Mouse (Mus musculus) lung, postnatal 36 days (tissue): ENCODE data around the gene Gm21970.
"Not testable (repeated sequence)": the region's sequence is repeated elsewhere in the genome, so short reads cannot be mapped to it uniquely, and the experiment has no call there.

Source experiments
- DNase-seq: peaks from one replicate; pipeline ENCODE4 v3.0.0; 2022; ENCODE audit warnings: mixed read lengths

Gene Gm21970

DNA sequence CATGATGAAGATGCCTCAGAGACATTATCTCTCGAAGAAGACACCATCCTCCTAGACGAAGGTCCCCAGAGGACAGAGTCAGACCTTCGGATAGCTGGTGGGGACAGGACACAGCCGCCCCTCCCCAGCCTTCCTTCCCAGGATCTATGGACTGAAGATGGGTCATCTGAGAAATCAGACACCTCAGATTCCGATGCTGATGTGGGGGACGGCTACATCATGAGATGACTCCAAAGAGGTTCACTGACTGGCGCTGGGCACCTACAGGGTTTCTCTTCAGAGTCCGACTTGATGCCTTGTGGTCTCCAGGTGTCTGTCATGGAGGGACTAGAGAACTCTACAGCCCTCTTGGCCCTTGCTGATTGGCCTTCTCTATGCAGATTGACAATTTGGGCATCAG lies 12.7 kb downstream of the Gm21970 start:
- DNase-seq = no peak

DNA sequence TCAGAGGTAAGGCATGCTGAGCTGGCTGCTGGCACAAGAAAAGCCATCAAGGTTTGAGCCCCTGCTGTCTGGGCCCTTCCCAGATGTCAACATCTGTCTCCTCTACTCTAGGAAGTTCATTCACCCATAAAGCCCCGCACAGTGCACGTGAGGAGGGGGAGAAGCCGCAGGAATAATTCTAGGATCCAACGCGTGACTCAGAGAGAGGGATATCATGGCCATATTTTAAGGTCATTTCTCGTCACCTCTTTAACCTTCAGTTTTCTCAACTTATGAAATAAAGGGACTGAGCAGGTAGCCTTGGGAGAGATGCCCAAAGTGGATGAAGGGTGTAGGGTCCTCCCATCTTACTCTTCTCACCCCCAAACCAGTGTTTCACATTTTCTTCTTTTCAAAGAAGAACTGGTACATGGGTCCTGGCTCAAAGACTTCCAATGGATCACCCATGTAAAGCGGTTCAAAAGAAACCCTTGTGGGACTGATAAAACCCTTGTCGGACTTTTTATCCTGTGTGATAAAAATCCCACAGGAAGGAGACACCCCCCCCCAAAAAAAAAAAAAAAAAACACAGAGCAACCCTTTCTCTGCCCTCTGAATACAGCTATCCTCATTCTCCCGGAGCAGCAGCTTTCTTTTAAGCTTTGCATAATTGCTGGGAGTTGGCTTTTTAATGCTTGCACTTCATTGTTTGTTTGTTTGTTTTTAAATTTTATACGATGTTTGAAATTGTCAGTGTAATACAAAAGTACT lies 13.5 kb downstream of the Gm21970 start:
- no peak for DNase-seq

DNA sequence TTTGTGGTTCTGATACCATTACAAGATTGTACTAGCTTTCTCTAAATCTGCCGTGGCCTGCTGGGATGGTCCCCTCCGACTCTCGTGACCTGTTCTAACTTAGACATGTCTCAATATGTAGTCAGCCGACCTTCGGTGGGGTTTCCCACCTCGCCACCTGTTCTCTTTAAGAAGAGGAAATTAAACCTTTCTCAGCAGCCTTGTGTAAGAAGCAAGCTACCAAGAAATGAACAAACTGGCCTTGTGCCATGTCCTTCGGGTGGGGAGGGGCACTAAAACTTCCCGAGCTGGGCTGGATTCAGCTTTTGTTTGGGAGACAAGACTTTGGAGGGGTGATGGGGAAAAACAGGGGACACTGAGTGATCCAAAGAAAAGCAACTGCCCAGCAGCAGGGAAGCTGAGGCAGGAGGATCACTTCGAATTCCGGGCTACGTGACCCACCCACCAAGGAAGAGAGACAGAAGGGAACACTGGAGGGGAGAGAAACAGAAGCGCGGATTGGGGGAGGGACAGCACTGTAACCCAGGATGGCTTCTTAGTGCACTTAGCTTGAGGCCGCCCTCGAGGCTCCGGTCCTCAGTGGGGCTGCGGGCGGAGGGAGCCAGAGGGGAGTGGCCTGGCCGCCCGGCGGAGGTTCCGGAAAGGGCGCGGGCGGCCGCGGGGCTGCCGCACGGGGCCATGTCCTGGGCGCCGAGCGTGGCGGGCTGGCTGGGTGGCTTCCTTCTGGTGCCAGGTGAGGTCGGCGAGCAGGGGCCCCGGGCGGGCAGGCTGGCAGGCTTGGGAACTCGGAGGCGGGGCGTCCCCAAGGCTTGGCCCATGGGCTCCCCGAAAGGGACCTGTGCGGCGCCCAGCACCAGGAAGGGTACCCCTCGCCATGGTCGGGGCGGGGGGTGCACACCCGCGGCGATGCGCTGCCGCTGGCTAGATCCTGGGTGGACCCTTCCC lies 14.4 kb downstream of the Gm21970 start, which contains the start of gene Il10rb:
TSS of gene Il10rb (plus strand) at position 525 of the 945 bp plus-strand sequence.
- DNase-seq = peak; percentile 84

DNA sequence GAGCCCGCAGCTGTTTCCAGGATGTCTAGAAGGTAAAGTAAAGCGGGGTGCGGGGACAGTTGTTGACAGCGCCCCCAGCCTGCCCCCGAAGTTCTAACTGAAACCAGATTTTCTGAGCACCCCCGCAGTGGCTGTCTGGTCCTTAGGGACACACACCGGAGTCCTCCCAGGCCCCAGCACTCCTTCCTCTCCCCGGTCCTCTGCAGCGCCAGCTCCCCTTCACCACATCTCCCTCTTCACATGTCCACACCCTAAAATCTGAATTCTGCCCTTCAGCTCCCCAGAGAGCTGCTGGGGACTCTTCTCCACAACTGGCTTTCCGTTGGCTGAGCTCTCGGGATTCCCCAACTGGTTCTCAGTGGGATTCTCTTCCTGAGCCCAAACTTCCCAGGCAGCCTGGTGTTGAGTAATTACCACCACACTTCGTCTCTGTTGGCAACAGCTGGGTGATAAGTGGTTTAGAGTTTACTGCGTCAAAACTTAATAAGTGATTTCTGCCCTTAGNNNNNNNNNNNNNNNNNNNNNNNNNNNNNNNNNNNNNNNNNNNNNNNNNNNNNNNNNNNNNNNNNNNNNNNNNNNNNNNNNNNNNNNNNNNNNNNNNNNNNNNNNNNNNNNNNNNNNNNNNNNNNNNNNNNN lies 15.2 kb downstream of the Gm21970 start:
- peak; percentile 69 for DNase-seq

DNA sequence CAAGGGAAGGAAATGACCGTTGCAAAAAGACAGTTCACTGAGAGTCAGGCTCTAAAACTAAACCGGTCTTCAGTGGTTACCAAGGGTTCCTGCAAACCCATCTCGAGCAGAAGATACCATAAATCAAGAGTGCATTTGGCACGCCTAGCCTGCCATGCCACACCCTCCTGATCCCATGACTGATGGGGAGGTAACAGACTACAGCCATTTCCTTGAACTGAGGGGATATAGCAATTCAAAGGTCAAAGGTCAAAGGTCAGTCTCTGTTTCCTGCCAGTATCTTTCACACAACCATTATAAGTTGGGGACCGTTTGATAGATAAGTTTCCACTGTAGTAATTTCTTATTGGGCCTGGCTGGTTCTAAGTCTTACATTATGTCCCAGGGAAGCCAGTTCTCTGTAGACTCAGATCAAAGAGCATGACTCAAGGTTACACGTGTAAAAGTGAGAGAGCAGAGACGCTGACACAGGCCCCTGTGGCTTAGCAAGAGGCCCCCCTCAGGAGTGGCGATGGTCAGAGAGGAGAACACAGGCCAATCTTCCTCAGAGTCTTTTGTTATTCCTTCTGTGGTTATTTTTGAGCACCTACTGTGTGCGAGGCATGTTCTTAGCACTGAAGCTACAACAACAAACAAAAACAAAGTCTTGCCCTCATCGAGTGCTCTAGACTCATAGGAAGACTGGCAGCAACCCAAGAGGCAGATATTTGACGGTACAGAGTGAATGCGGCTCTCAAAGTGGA lies 21.8 kb downstream of the Gm21970 start:
- no peak for DNase-seq

DNA sequence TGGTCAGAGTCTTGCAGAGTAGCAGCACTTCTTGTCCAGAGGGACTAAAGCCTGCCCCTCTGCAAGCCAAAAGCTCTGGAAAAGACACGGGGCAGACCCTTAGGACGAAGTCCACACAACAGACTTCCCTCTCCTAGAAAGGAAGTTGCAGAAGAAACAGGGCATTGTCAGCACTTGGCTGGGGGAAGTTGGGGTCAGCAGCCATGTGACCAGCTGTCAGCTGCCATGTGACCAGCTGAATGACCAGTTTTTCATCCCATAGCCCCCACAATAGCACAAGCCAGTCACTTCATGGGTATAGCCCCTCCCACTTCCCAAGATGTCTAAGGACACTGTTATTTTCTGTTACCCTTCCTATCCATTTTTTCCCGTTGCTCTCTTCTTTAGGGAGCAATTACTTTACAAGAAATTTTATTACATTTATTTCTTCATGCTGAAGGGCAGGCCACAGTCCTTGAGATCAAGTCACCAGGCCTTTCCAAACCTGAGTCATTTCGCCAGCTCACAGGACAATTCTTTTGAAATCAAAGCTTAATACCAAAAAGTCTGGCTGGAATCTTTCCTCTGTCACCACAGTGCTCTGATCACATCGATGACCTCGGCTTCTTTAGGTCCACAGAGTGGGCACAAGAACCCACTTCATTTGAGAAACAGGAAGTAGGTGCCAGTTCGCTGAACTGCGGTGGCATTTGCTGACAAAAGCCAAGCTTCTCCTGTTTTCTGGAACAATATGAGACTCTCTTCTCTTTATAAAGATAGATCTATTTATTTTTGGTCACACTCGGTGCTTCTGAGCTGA lies 24.1 kb downstream of the Gm21970 start:
- no peak for DNase-seq

DNA sequence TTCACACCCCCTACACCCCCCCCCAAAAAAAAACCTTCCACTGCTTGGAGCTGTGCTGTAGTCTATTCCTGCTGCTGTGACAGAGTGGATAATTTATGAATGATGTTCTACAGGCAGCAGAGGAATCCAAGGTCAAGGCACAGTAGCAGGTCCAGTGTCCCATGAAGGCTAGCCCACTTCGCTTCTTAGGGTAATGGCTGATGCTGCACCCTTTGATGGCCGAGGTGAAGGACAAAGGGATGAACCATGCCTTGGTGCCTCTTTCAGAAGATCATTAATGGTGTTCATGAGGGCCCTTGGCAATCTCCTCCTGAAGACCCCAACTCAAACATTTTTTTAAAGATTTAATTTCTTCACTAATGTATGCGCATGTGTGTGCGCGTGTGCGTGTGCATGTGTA lies 24.8 kb downstream of the Gm21970 start:
- DNase-seq = no peak

DNA sequence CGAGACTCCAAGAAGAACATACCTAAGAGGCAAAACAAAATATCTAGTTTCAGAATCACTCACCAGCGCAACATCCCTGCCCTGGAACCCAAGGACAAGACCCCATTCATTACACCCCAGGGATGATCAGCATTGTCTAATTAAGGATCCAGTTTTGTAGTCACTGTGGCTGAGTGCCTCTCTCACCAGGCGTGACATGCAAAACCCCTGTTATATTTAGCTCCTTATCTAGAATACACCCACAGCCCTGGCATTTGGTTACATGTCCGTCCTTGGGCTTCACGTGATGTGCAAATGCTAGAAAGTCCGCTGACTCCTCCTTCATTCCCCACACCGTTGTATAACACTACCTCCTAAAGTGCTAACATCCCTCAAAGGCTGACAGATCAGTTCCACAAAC lies 25.4 kb downstream of the Gm21970 start:
- peak; percentile 26 for DNase-seq

DNA sequence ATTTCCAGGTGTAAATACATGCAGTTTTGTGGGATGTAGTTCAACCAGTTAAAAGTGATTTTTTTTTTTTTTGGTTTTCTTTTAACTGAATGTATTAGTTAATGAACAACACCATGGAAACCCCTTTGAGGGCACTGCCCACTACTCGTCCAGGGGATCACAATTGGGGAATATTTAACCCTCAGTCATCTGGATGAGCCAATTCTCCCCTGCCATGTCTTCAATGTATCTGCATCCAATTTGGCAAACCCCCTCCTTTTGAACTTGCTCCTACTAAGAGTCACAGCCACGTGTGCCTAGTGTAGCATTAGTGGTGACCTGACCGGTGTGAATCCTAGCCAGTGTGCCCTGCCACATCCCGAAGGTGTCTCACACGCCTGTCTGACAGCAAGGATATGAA lies 27.0 kb downstream of the Gm21970 start:
- no peak for DNase-seq

DNA sequence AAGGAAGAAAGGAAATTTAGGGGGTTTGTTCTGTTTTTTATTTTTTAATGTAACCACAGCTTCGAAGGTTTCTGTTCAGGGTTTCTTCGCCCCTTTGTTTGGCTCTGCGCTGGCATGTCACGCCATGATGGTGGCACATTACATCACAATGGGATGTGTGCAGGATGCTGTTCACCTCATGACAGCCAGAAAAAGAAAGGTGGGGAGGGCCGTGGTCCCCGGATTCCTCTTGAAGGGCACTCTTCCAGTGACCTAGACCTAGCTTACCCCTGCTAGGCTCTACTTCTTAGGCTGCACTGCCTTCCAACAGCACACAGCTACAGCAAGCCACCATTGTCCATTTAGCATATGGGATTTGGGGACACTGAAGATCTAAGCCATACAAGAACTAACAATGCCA lies 34.3 kb downstream of the Gm21970 start:
- no peak for DNase-seq

DNA sequence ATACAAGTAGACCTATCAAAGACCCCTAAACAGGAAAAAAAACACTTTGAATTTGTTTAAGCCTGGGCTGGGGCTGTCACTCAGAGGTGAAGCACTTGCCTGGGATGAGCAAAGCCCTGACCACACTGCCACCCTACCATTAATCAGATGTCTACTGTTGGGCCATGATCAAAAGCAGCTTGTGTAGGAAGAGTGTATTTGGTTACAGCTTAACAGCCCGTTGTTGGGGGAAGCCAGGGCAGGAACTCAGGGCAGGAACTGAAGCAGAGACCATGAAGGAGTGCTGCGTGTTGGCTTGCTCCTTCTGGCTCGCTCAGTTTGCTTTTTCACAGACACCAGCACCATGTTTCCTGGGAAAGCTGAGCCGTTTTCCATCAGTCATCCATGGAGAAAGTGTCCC lies 35.1 kb downstream of the Gm21970 start:
- no peak for DNase-seq

DNA sequence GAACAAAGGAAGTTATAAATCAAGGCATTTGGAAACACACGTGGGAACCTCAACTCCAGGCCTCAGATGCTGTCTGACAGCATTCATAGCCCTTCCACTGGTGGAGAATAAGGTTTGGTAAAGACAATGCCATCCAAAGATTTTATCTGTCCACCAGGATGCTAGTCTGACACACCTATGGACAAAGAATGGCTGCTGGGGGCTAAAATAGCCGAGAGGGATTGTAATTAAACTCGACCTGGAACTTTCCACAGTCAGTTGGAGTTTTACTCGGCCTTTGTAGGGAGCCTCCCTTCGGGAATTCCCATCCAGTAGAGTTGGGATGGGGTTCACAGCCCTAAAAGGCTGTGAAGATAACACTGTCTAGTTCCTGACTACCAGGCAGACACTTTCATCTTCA lies 35.9 kb downstream of the Gm21970 start:
- DNase-seq = no peak

DNA sequence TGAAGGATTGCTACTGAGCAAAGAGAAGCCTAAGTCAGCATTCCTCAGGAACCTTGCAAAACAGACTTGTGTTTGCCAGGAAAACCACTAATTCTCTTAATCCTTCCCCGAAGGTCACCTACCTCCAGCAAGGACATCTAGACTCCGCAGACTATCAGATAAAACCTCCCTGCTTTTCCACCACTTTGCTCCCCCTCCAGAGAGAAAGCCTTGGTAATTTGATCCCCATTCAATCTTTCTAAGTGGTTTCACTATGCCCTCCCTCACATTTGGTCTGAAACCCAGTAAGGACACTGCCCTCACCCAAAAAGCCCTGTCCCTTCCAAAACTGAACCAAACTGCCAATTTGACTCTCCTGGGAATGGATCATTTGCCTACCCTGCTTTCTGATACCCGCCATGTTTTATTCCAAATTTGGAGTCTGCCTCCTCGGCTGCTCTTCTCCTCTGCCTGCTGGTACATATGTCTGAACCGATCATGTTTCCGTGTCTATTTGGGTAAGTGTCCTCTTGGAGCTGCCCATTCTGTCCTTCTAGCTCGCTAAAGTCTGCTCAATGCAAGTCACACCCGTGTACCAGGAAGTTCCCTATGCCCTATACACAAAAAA lies 36.8 kb downstream of the Gm21970 start:
- no peak for DNase-seq

DNA sequence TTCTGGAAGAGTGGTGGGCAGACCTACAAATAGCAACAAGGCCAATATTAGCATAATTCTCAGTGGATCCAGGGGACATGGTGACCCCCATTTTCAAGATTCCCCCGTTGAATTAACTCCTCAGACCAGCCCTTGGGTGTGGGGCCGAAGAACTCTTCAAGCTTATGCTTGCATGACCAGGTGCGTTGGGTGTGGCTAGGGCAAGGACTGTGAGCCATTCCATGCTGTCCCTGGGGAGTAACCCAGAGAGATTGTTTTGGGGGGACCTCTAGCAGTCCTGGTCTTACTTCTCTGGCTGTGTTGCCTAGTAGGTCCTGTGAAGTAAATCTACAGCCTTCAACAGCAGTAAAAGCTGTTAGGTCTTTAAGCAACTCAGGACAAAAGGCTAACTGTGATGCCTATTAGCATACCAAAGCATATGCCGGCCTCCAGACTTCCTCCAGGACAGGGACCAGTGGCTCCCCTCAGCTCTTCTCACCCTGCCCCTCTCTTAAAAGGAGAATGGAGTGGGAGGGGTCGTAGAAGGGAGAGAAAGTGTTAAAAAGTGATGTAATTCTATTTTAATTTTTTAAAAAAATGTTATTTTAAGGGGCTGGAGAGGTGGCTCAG lies 41.3 kb downstream of the Gm21970 start:
- DNase-seq = no peak

DNA sequence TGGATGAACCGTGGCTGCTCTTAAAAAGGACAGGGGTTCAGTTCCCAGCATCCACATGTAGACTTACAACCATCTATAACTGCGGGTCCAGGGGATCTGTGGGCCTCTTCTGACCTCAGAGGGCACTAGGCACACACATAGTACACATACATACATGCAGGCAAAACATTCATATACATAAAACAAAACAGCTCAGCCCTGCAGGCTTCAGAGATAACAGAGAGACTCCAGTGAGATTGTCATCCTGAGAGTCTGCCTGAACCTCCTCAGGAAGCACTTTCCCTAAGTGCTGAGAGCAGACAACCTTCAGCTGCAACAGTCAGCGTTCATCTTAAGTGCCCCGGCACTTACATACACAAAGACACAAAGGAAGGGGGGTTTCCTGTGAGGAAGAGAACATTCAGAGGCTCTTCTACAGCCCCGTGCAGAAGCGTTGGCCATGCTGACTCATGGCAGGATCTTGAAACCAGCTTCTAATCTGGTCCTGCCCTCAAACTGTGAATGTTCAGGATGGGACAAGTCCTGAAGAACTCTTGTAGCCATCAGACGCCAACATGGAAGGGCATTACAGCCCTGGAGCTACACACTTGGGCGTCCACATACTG lies 41.9 kb downstream of the Gm21970 start:
- DNase-seq = no peak

DNA sequence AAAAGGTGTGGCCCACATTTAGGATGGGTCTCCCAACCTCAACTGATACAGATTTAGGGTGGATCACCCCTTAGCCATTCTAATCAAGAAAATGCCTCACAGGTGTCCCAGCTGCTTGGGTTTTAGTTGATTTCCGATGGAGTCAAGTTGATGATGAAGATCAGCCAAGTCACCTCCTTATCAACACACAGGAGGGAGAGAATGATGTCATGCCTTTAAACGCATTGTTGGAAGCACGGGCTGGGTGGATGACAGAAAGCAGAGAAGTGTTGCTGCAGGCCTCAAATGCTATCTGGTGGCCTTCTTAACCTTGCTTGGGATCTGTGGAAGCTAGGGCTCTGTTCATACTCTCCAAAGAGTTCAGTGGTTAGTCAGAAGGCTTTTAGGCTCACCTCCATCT lies 42.6 kb downstream of the Gm21970 start:
- DNase-seq = no peak

DNA sequence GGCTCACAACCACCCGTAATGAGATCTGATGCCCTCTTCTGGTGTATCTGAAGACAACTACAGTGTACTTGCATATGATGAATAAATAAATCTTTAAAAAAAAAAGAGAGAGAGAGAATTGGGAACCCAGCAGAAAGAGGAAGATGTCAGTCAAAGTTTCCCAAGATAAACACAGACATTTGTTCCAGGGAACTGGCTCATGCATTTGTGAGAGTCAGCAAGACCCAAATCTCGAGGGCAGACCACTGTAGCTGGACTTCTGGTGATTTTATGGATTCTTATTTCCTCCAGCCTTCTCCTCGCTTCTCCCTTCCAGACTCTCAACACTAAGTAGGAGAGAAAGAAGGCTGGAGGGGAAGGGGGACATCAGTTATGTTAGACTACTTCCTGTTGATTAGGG lies 46.6 kb downstream of the Gm21970 start:
- no peak for DNase-seq

DNA sequence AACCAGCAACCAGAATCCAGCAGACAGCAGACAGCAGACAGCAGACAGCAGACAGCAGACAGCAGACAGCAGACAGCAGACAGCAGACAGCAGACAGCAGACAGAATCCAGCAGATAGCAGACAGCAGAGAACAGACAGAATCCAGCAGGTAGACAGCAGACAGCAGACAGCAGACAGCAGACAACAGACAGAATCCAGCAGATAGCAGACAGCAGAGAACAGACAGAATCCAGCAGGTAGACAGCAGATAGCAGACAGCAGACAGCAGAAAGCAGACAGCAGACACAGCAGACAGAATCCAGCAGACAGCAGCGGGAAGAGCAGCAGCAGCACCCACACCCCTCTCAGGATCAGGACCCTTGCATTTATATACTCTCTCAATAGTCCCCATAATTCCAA lies 47.1 kb downstream of the Gm21970 start:
- DNase-seq = not testable (repeated sequence)

DNA sequence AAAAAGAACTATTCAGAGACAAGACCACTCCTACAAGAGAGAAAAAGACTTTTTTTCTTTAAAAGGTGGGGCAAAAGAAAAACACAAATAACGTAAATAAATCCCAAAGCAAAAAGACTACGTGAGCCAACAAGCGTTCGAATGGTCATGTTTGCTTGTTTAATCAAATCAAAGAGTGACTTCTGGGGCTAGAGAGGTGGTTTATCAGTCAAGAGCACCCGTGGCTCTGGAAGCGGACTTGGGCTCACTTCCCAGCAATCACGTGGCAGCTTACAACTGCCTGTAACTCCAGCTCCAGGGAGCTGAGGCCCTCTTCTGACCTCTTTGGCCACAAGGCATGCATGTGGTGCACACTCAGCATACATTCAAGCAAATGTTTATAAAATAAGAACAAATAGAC lies 49.8 kb downstream of the Gm21970 start:
- peak; percentile 93 for DNase-seq

DNA sequence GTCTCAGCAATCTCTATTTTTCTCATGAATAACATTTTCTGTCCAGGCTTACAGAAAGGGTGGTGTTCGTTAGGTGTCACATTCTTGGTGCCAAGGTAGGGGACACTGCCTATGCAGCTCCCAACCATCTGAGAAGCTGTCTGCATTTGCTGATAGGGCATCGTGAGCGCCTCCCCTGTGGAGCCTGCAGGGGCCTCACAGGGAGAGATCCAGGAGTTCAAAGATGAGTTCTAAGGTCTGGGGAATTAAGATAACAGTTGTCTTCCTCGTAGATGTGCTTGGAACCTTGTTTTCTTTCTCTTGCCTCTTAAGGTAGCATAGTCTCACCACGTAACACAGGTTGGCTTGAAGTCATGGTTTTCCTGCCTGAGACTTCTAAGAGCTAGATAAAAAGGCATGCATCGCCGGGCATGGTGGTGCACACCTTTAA lies 50.3 kb downstream of the Gm21970 start:
- no peak for DNase-seq

DNA sequence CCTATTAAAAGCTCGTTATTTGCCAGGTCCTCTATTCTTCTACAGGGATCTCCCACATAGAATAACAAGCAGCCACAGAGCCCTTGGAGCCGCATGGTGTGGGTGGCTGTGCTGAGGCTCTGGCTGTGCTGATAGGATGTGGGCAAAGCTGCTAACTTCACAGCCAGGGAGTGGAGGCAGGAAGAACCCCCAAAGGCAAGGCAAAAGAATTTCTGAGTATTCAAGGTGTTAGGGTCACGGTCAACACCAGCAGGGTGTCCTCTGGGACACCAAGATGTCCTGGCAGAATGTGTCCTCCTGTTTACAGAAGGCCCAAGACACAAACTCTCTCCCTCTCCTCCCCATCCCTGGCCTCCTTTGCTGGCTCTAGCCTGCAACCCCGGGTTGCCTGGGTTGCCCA lies 50.9 kb downstream of the Gm21970 start:
- no peak for DNase-seq
